Mouse (Mus musculus) heart, postnatal 0 days (tissue): ENCODE data around the gene Dkkl1. TPM values are rescaled to one million over a fixed set of nuclear protein-coding genes. Genes with fewer than 3 reads are reported as not detected.

Source experiments
- ATAC-seq: fragments of 200-750 bp; cut with Nextera tagmentation; 2 replicates; pipeline ENCODE4 v1.8.0; 2017; ENCODE audit warnings: low read depth, moderate number of reproducible peaks, moderate library complexity; ENCODE audit not compliant: insufficient read depth
- DNase-seq: peaks from one replicate; pipeline ENCODE4 v3.0.0-alpha.2; 2016; ENCODE audit warnings: low spot score
- H3K27ac ChIP-seq: fragments of 300-500 bp; sonication (generic); 2 replicates; pipeline ENCODE4 v1.5.1; 2014; ENCODE audit warnings: low read depth, mild to moderate bottlenecking
- H3K27me3 ChIP-seq: fragments of 300-500 bp; sonication (generic); 2 replicates; pipeline ENCODE4 v1.6.1; 2014; ENCODE audit warnings: low read length, mixed read lengths; ENCODE audit not compliant: control insufficient read depth, insufficient read depth
- H3K36me3 ChIP-seq: fragments of 300-500 bp; sonication (generic); replicated peaks from 2 replicates; pipeline ENCODE4 v1.6.1; 2014; ENCODE audit warnings: low read length, mixed read lengths; ENCODE audit not compliant: control insufficient read depth, insufficient read depth
- H3K4me1 ChIP-seq: fragments of 300-500 bp; sonication (generic); 2 replicates; pipeline ENCODE4 v1.6.1; 2014; ENCODE audit warnings: antibody characterized with exemption; ENCODE audit not compliant: control insufficient read depth, insufficient read depth
- H3K4me2 ChIP-seq: fragments of 300-500 bp; sonication (generic); 2 replicates; pipeline ENCODE4 v1.6.1; 2014; ENCODE audit warnings: low read depth, mild to moderate bottlenecking, low read length, moderate library complexity
- H3K4me3 ChIP-seq: fragments of 300-500 bp; sonication (generic); 2 replicates; pipeline ENCODE4 v1.5.1; 2014; ENCODE audit warnings: low read depth, low read length
- H3K9ac ChIP-seq: fragments of 300-500 bp; sonication (generic); replicated peaks from 2 replicates; pipeline ENCODE4 v1.6.1; 2014; ENCODE audit warnings: low read depth, low read length, mixed read lengths
- H3K9me3 ChIP-seq: fragments of 300-500 bp; sonication (generic); replicated peaks from 2 replicates; pipeline ENCODE4 v1.6.1; 2016; ENCODE audit warnings: low read length; ENCODE audit not compliant: control insufficient read depth
- CTCF ChIP-seq: IDR thresholded peaks from 2 replicates; pipeline ENCODE4 v1.5.1; 2016; ENCODE audit warnings: antibody characterized with exemption, control low read depth, low read depth
- EP300 ChIP-seq: IDR thresholded peaks from 2 replicates; pipeline ENCODE4 v1.6.1; 2016; ENCODE audit warnings: antibody characterized with exemption, low read depth
- WGBS: fragments of 180-500 bp; shearing (Covaris S2); extraction: QIAGEN DNeasy Blood & Tissue Kit; methylation state at CpG from one replicate; pipeline ENCODE4 v1.1.7; 2014; 5-methylcytosine and 5-hydroxymethylcytosine counted together
- polyA plus RNA-seq: library from polyadenylated mRNA; unstranded; fragments of >200 nt; fragmentation: Nextera tagmentation; extraction: Ambion mirVana; gene quantifications from 2 replicates; pipeline ENCODE4 v1.2.1, GENCODE M21; 2015
- total RNA-seq: library from RNA; depleted of rRNA; stranded (reverse); fragments of >200 nt; gene quantifications from 2 replicates; pipeline ENCODE4 v1.2.3, GENCODE M21; 2014; ENCODE audit warnings: low replicate concordance

The Dkkl1 gene
- total and polyA plus RNA-seq, 2 experiments from 2014 or later, result not detected

- DNase-seq, result no peak
- no peaks in the 10 kb centered on the region for H3K9me3 ChIP-seq
- no peak for TF ChIP-seq EP300
- TF ChIP-seq CTCF, result no peak
- no peak overlapping the region for H3K27ac ChIP-seq
- no peak overlapping the region for H3K4me3 ChIP-seq
- H3K27me3 ChIP-seq, result peaks cover 19% of the 10 kb centered on the region
- 57% methylated on average over 5 of the region's 5 CpGs for WGBS
- H3K36me3 ChIP-seq, result no peaks in the 10 kb centered on the region
- H3K9ac ChIP-seq, result no peak overlapping the region
- peaks cover 7% of the 10 kb centered on the region; the same call in 1 of the 2 replicates for H3K4me1 ChIP-seq
- no peak overlapping the region for H3K4me2 ChIP-seq
- no peak for ATAC-seq
Measured at GRCm38 (mm10) chr7:45193406-45193805, 18.5 kb downstream of the Dkkl1 start.

- TF ChIP-seq EP300, result no peak
- TF ChIP-seq CTCF, result no peak
- Histone ChIP-seq H3K9ac (no peak overlapping the region), H3K4me2 (no peak overlapping the region), H3K4me3 (no peak overlapping the region), H3K4me1 (peaks cover 7% of the 10 kb centered on the region; the same call in 1 of the 2 replicates), H3K36me3 (no peaks in the 10 kb centered on the region), H3K27ac (no peak overlapping the region), H3K9me3 (no peaks in the 10 kb centered on the region), H3K27me3 (peaks cover 21% of the 10 kb centered on the region)
- no peak for ATAC-seq
- 86% methylated on average over 7 of the region's 7 CpGs for WGBS
- no peak for DNase-seq
Measured at GRCm38 (mm10) chr7:45192585-45193310, 19.2 kb downstream of the Dkkl1 start.

GRCm38 (mm10) chr7:45191803-45192363, 20.1 kb downstream of the Dkkl1 start:
- H3K27me3 ChIP-seq, result peaks cover 27% of the 10 kb centered on the region
- 14% methylated on average over 8 of the region's 8 CpGs for WGBS
- TF ChIP-seq CTCF, result no peak
- no peak overlapping the region for H3K4me3 ChIP-seq
- no peaks in the 10 kb centered on the region for H3K9me3 ChIP-seq
- H3K27ac ChIP-seq, result no peak overlapping the region
- ATAC-seq (no peak), DNase-seq (no peak)
- no peak overlapping the region for H3K4me2 ChIP-seq
- H3K36me3 ChIP-seq, result no peaks in the 10 kb centered on the region
- H3K9ac ChIP-seq, result no peak overlapping the region
- peaks cover 7% of the 10 kb centered on the region; the same call in 1 of the 2 replicates for H3K4me1 ChIP-seq

- Histone ChIP-seq H3K9me3 (no peaks in the 10 kb centered on the region), H3K27me3 (peaks cover 32% of the 10 kb centered on the region), H3K27ac (no peak overlapping the region), H3K9ac (no peak overlapping the region), H3K4me1 (peaks cover 7% of the 10 kb centered on the region; the same call in 1 of the 2 replicates), H3K4me3 (no peak overlapping the region), H3K36me3 (no peaks in the 10 kb centered on the region), H3K4me2 (no peak overlapping the region)
- TF ChIP-seq CTCF, result no peak
- TF ChIP-seq EP300, result no peak
- DNase-seq (no peak), ATAC-seq (no peak)
- 53% methylated on average over 2 of the region's 2 CpGs for WGBS
Measured at GRCm38 (mm10) chr7:45191161-45191560, 20.8 kb downstream of the Dkkl1 start.

GRCm38 (mm10) chr7:45190186-45190585, 21.8 kb downstream of the Dkkl1 start:
- Histone ChIP-seq H3K4me3 (no peak overlapping the region), H3K9ac (no peak overlapping the region), H3K4me1 (0 out of 2 replicates have a peak, but pooled peaks cover under 1% of the 10 kb centered on the region), H3K4me2 (no peak overlapping the region), H3K27me3 (peaks cover 39% of the 10 kb centered on the region), H3K36me3 (no peaks in the 10 kb centered on the region), H3K9me3 (no peaks in the 10 kb centered on the region), H3K27ac (no peak overlapping the region)
- no peak for DNase-seq
- no peak for ATAC-seq
- WGBS, result 90% methylated on average over 6 of the region's 6 CpGs
- TF ChIP-seq CTCF (no peak), EP300 (no peak)
